Mouse (Mus musculus): ENCODE measurements around the gene Gm6583. TPM values are rescaled to one million over a fixed set of nuclear protein-coding genes. Genes with fewer than 3 reads are reported as not detected.

Gene Gm6583
- polyA plus RNA-seq, 1 experiment from 2014 or later, result 0.10 TPM

DNA sequence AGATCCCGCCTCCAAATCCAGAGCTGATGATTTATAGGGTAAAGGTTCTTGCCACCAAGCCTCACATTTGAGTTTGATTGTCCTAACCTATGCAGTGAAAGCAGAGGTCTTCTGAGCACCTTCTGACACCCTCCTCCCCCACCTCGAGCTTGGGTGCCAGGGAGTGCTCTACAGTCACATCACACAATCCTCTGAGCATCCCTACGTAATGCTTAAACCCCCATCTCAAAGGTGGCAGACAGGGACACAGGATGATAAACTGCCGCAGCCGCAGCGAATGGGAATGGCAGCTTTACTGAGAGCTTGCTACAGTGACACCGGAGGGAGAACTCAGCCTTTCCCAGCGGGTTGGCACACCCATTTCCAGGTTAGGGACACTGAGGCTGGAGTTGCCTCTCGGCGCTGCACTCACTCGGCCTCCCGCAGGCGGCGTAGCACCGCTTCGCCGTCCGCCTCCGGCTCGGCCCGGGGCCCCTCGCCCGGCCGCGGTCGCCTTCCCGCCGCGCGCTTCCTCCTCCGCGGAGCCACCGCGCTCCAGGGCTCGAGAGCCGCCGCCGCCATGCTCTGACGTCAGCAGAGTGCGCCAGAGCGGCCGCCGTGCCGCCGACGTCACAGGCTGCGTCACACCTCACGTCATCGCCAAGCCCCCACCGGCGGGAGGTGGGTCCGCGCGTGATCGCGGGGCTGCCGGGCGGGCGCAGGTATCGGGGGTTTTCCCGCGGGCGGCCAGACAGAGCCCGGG, 13.2 kb downstream of the Gm6583 start, which contains the start of the genes Srrd and Hps4:
Gene Srrd, minus strand, starts transcription at position 578 of the 742 bp plus-strand sequence.
Gene Hps4, plus strand, starts transcription at position 621 of the 742 bp plus-strand sequence.
- peaks cover 20% of the 10 kb centered on the region for H3K4me1 ChIP-seq
- WGBS, result 1% methylated on average over 59 of the region's 64 CpGs
- peak within 1 kb of the TSS; percentile 49 for H3K27ac ChIP-seq
- peaks cover 18% of the 10 kb centered on the region for H3K36me3 ChIP-seq
- H3K9me3 ChIP-seq, result no peaks in the 10 kb centered on the region
- peak within 1 kb of the TSS; percentile 83 for H3K4me2 ChIP-seq
- no peaks in the 10 kb centered on the region for H3K27me3 ChIP-seq
- peak; percentile 85 for ATAC-seq (ENCODE audit: borderline replicate concordance, extremely low read depth, low FRiP score, low TSS enrichment)
- peak within 1 kb of the TSS; percentile 99 for H3K4me3 ChIP-seq
- peak within 1 kb of the TSS; percentile 81 for H3K9ac ChIP-seq

DNA sequence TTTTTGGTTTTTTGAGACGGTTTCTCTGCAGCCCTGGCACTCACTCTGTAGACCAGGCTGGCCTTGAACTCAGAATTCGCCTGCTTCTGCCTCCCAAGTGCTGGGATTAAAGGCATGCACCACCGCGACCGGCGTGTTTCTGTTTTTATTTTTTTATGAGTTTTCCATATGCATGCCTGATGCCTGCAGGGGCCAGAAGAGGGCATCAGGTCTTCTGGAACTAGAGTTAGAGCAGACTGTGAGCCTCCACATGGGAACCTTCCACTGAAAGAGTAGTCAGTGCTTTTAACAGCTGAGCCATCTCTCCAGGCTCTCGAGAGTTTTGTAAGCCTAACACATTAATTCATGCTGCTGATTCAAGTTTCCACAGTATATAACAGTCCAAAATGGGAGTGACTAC, 16.6 kb downstream of the Gm6583 start:
- Histone ChIP-seq H3K27ac (no peak overlapping the region), H3K4me1 (peaks cover 16% of the 10 kb centered on the region), H3K27me3 (no peaks in the 10 kb centered on the region), H3K36me3 (peaks cover 52% of the 10 kb centered on the region), H3K9ac (no peak overlapping the region), H3K4me3 (no peak overlapping the region), H3K9me3 (no peaks in the 10 kb centered on the region), H3K4me2 (no peak overlapping the region)
- ATAC-seq (ENCODE audit: borderline replicate concordance, extremely low read depth, low FRiP score, low TSS enrichment), result no peak
- WGBS, result 67% methylated on average over 7 of the region's 7 CpGs

DNA sequence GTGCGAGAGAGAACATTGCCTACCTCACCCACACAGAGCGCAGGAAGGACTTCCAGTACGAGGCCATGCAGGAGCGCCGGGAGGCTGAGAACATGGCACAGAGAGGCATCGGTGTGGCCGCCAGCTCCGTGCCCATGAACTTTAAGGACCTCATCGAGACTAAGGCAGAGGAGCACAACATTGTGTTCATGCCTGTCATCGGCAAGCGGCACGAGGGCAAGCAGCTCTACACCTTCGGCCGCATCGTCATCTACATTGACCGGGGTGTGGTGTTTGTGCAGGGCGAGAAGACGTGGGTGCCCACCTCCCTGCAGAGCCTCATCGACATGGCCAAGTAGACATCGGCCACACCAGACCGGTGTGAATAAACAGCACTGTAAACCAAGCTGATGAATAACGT, 18.8 kb downstream of the Gm6583 start:
- H3K9ac ChIP-seq, result no peak overlapping the region
- H3K4me3 ChIP-seq, result no peak overlapping the region
- H3K36me3 ChIP-seq, result peaks cover 74% of the 10 kb centered on the region
- H3K27me3 ChIP-seq, result no peaks in the 10 kb centered on the region
- H3K4me2 ChIP-seq, result no peak overlapping the region
- 93% methylated on average over 22 of the region's 22 CpGs for WGBS
- ATAC-seq (ENCODE audit: borderline replicate concordance, extremely low read depth, low FRiP score, low TSS enrichment), result no peak
- no peaks in the 10 kb centered on the region for H3K9me3 ChIP-seq
- H3K4me1 ChIP-seq, result peaks cover 7% of the 10 kb centered on the region
- no peak overlapping the region for H3K27ac ChIP-seq

DNA sequence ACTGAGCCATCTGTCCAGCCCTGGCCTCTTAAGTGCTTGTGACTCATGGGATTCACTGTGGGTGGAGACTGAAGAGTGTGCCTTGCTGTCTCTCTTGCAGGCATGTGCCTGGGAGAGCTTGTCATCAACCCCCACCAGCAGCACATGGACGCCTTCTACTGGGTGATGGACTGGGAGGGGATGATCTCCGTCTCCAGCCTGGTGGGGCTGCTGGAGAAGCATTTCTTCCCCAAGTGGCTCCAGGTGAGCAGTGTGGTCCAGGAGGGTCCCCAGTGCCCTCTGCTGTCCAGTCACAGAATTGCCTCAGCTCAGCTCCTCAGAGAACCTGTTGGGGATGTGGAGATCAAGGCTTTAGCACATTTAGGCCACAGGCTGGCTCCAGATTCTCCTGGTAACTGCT, 20.4 kb downstream of the Gm6583 start:
- Histone ChIP-seq H3K9me3 (no peaks in the 10 kb centered on the region), H3K4me2 (no peak overlapping the region), H3K9ac (no peak overlapping the region), H3K27ac (no peak overlapping the region), H3K4me1 (no peaks in the 10 kb centered on the region), H3K27me3 (no peaks in the 10 kb centered on the region), H3K4me3 (no peak overlapping the region), H3K36me3 (peaks cover 89% of the 10 kb centered on the region)
- 11% methylated on average over 2 of the region's 2 CpGs for WGBS
- no peak for ATAC-seq (ENCODE audit: borderline replicate concordance, extremely low read depth, low FRiP score, low TSS enrichment)

DNA sequence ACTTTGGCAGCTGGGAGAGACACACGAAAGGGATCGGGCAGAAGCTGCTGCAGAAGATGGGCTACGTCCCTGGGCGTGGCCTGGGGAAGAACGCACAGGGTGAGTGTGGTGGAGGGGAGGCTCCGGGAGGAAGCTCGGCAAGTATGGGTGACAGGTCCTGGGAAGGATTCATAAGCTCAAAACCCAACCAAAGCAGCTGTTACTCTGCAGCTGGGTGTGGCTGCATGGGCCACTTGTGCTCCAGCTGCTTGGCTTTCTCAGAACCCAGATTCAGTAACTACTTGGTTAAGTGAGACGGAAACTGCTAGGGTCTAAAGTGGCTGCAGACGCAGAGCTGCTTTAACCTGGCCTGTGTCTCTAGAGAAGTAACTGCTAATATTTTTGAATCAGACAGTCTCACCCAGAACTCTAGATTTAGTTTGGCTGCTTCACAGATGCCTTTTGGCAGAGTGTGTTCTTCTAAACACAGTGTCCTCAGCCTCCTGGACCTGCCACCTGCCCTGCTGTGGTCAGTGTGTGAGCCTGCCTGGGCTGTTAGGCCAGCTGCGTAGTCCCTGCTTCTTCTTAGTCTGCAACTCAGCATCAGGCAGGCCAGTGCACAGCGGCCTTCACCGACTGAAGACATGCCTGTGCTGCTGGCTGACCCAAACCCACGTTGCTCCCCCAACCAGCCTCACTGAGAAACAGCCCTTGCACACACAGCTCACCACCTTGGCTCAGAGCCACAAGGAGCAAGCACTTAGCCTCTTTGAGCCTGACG, 25.8 kb downstream of the Gm6583 start:
- Histone ChIP-seq H3K36me3 (peaks cover 71% of the 10 kb centered on the region), H3K4me2 (no peak overlapping the region)

DNA sequence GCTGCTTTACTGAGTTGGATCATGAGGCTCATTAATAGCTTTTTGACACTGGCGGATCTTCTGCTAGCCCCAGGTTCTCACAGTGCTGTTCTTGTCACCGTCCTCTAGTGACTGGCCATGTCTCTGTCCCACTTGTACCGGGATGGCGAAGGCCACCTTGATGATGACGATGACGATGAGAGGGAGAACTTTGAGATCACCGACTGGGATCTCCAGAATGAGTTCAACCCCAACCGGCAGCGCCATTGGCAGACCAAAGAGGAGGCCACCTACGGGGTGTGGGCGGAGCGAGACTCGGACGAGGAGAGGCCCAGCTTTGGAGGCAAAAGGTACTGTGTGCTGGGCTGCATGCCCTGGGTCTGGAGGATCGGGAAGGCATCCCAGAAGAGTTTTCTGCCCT, 28.0 kb downstream of the Gm6583 start:
- WGBS, result 92% methylated on average over 15 of the region's 15 CpGs
- H3K4me3 ChIP-seq, result no peak overlapping the region
- peaks cover 49% of the 10 kb centered on the region for H3K36me3 ChIP-seq
- no peak overlapping the region for H3K27ac ChIP-seq
- H3K4me1 ChIP-seq, result peaks cover 24% of the 10 kb centered on the region
- H3K9ac ChIP-seq, result no peak overlapping the region
- no peak for ATAC-seq (ENCODE audit: borderline replicate concordance, extremely low read depth, low FRiP score, low TSS enrichment)
- no peaks in the 10 kb centered on the region for H3K27me3 ChIP-seq
- no peaks in the 10 kb centered on the region for H3K9me3 ChIP-seq
- H3K4me2 ChIP-seq, result no peak overlapping the region

More for the DNA sequence above, 25.8 kb downstream of the Gm6583 start:
- no peaks in the 10 kb centered on the region for H3K27me3 ChIP-seq
- no peak for ATAC-seq (ENCODE audit: borderline replicate concordance, extremely low read depth, low FRiP score, low TSS enrichment)
- H3K4me3 ChIP-seq, result no peak overlapping the region
- WGBS, result 89% methylated on average over 14 of the region's 14 CpGs
- H3K9me3 ChIP-seq, result no peaks in the 10 kb centered on the region
- no peak overlapping the region for H3K9ac ChIP-seq
- peaks cover 18% of the 10 kb centered on the region for H3K4me1 ChIP-seq
- no peak overlapping the region for H3K27ac ChIP-seq

DNA sequence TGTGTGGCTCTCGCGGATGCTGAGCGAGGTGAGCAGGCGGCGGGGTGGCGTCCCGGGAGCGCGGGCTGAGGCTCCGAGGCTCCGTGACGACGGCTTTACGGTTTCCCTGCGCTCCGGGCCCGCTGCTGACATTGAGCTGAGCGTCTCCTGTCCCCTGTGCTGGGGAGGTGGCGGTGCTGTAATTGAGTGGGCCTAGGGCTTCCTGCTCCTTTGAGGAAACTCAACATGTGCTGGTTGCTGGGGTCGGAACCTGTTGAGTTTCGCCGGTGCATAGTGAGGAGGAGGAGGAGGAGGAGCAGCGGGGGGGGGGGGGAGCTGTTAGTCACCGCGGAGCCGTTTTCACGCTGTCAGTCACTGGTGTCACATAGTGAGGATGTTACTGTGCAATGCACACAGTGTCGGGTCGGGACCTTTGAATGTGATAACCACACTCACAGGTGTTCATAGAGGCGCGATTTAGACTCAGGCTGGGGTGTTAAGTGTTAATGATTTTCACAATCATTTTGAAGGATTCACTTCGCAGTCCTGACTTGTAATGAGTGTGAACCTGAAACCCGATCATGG, 29.3 kb downstream of the Gm6583 start:
- Histone ChIP-seq H3K36me3 (peaks cover 36% of the 10 kb centered on the region), H3K9ac (peak overlapping the region; percentile 83), H3K27me3 (no peaks in the 10 kb centered on the region), H3K4me2 (peak overlapping the region; percentile 72), H3K27ac (peak overlapping the region; percentile 82; the same call in 1 of the 2 replicates), H3K9me3 (no peaks in the 10 kb centered on the region), H3K4me1 (peaks cover 24% of the 10 kb centered on the region), H3K4me3 (peak overlapping the region; percentile 95)
- 1% methylated on average over 33 of the region's 33 CpGs for WGBS
- peak; percentile 33; the same call in 1 of the 2 replicates for ATAC-seq (ENCODE audit: borderline replicate concordance, extremely low read depth, low FRiP score, low TSS enrichment)

DNA sequence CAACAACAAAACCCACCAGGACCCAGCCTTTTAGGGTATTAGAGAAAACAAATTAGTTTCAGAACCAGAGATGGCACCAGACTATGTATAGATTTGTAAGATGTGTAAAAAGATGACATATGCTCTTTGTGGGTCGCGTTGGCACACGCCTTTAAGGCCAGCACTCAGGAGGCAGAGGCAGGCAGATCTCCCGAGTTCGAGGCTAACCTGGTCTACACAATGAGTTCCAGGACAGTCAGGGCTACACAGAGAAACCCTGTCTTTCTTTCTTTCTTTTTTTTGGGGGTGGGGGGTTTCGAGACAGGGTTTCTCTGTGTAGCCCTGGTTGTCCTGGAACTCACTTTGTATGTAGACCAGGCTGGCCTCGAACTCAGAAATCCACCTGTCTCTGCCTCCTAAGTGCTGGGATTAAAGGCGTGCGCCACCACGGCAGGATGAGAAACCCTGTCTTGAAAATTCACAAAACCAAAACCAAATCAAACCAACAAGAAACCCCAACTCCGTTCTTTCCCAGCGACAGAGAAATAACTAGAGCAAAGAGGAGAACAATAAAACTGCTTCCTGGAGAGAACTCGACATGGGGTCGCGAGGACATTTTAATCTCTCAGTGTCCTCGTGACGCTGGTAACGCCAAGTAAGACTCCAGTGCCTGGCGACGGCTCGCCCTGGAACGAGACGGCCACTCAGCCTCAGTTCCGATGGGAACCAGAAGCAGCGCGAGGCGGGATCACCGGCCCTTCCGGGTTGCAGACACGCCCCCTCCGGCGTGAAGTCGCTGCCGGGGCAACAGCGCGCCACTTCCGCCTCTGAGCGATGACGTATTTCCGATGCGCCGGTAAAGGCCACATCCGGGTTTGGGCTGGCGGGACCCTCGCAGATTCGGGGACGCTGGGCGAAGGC, 30.0 kb downstream of the Gm6583 start, which contains the start of gene Tfip11:
Gene Tfip11, plus strand, starts transcription at position 813 of the 900 bp plus-strand sequence.
- H3K27me3 ChIP-seq, result no peaks in the 10 kb centered on the region
- 7% methylated on average over 48 of the region's 48 CpGs for WGBS

DNA sequence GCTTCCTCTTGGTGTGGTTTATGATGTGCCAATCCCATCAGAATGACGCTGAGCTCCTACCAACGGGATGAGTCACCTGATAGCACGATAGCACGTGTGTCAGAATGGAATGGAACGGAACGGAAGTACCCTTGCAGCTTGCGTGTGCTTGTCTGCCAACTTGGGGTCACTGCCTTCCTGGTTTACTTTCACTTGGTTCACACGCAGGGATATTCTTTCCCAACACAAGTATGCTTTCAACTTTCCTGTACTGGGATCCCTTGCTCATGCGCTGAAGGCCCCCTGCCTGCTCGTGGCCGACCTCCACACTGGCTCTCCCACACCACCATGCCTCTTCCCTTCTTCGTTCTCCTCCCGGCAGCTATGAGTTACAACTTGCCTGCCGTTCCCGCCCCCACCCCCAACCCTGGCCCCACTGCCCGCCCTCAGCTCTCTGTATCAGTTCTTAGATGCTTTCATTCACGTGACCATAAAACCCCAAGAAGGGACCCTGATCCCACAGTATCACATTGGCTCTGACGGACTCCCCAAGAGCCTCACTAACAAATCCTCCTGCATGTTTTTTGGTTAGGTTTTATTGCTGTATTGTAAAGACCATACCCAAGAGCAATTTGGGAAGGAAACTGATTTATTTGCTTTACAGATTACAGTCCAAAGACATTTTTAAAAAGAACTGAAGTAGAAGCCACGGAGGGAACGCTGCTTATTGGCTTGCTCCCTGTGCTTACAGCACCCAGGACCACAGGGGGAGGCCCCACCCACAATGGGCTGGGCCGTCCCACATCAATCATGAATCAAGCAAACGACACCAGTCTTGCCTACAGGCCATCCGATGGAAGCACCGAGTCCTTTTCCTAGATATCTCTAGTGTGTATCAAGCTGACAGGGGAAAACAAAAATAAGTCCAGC, 30.9 kb downstream of the Gm6583 start:
- ATAC-seq (ENCODE audit: borderline replicate concordance, extremely low read depth, low FRiP score, low TSS enrichment), result peak; percentile 60; the same call in 1 of the 2 replicates
- Histone ChIP-seq H3K9ac (0 out of 2 replicates have a peak overlapping the region, but pooled peaks have one; percentile 8), H3K4me1 (peaks cover 24% of the 10 kb centered on the region), H3K36me3 (peaks cover 20% of the 10 kb centered on the region), H3K27me3 (no peaks in the 10 kb centered on the region), H3K27ac (peak overlapping the region; percentile 44), H3K4me3 (peak overlapping the region; percentile 95), H3K4me2 (peak overlapping the region; percentile 72), H3K9me3 (no peaks in the 10 kb centered on the region)
- 20% methylated on average over 24 of the region's 24 CpGs for WGBS

More for the DNA sequence above, 30.0 kb downstream of the Gm6583 start, which contains the start of gene Tfip11:
- Histone ChIP-seq H3K4me2 (peak within 1 kb of the TSS; percentile 72), H3K9me3 (no peaks in the 10 kb centered on the region), H3K9ac (peak within 1 kb of the TSS; percentile 83), H3K27ac (peak within 1 kb of the TSS; percentile 82), H3K4me1 (peaks cover 24% of the 10 kb centered on the region), H3K36me3 (peaks cover 29% of the 10 kb centered on the region), H3K4me3 (peak within 1 kb of the TSS; percentile 95)
- peak; percentile 87 for ATAC-seq (ENCODE audit: borderline replicate concordance, extremely low read depth, low FRiP score, low TSS enrichment)

DNA sequence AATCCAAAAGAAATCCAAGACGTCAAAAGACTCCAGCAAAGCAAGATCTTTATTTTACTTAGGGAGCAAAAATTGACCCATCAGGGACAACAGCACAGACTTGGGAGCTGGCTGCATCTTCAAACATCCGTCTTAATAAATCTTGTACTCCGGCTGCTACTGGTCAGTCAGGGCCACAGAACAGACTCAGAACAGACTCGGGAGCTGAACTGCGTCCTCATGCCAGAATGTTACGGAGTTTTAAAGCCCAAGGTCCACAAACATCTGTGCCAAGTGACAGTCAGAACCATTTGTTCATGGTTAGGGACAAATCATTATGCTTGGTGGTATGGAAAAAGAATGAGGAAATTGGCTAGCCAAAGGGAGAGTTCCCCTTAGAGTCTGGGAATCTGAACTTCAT, 32.6 kb downstream of the Gm6583 start:
- WGBS, result 81% methylated on average over 6 of the region's 6 CpGs
- Histone ChIP-seq H3K4me2 (no peak overlapping the region), H3K9ac (no peak overlapping the region), H3K9me3 (no peaks in the 10 kb centered on the region), H3K36me3 (peaks cover 6% of the 10 kb centered on the region), H3K4me3 (no peak overlapping the region), H3K27ac (no peak overlapping the region), H3K27me3 (no peaks in the 10 kb centered on the region), H3K4me1 (peaks cover 24% of the 10 kb centered on the region)
- no peak for ATAC-seq (ENCODE audit: borderline replicate concordance, extremely low read depth, low FRiP score, low TSS enrichment)
